In the genomic region with DNA sequence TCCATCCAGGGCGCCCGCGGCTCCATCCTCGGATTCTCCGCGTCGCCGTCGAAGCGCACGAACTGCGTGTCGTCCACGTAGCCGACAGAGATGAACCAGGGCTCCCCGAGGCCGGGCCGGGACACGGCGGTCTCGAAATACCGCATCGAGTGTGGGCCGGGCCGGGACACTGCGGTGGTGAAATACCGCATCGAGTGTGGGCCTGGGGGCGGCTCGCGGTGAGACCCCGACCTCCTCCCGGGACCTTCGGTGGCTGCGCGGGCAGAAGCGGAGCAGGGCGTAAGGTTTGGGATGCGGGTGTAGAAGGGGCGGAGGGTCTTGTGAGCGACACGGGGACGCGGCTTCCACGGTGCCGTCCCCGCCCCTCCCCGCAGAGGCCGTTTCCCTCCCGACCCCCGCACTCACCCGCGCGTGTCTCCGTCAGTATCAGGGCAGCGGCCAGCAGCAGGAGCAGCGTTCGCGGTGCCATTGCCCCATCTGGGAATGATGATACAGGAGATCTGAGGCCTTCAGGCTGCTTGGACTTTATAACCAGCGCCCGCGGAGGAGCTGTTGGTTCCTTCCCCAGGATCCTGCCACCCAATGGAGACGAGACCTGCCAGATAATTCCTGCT, we compare ENCODE assay signal across 9 mouse cellular contexts. TPM values are rescaled to one million over a fixed set of nuclear protein-coding genes. Genes with fewer than 3 reads are reported as not detected.
DNase-seq lines count a peak whose midpoint lies in the region; ATAC-seq and TF ChIP-seq lines count a peak whose summit lies in the region.
"Had no signal": no experiment of that assay in that cellular context is flagged by ENCODE, and none has a peak within 500 bp of the region (broad histone marks: within the 10 kb centered on the region; RNA-seq: fewer than 3 reads in every experiment).

A gene (minus strand): TSS at position 499 of the 614 bp plus-strand sequence.

- intact Hi-C loops in heart, postnatal 36 days (cut with DNase I) = no loop called here

- H3K27ac ChIP-seq in heart, embryonic 12.5 days (ENCODE audit: poor library complexity, severe bottlenecking) = no peak within 1 kb of the TSS
- H3K27ac ChIP-seq in cortical plate, adult 2 months (ENCODE audit: insufficient read depth, low read length) = no peak within 1 kb of the TSS
- H3K27ac ChIP-seq in intestine, embryonic 16.5 days (ENCODE audit: low read length) = no peak within 1 kb of the TSS
- H3K27ac ChIP-seq in midbrain, embryonic 14.5 days (replicated peaks; ENCODE audit: low read depth, low read length) = no peak within 1 kb of the TSS

- H3K9ac ChIP-seq in heart, embryonic 12.5 days = no peak within 1 kb of the TSS
- peak within 1 kb of the TSS; percentile 55 for H3K9ac ChIP-seq in intestine, embryonic 16.5 days (ENCODE audit: low read depth, low read length)
- H3K9ac ChIP-seq in midbrain, embryonic 14.5 days (replicated peaks; ENCODE audit: low read length) = no peak within 1 kb of the TSS

- no peak for TF ChIP-seq CTCF in cortical plate, adult 2 months (IDR thresholded peaks at IDR 0.05; ENCODE audit: extremely low read depth, insufficient read depth, low read length)

- peak within 1 kb of the TSS; percentile 75 for H3K4me2 ChIP-seq in heart, embryonic 12.5 days
- peak within 1 kb of the TSS; percentile 74 for H3K4me2 ChIP-seq in intestine, embryonic 16.5 days (ENCODE audit: low read depth, low read length)
- peak within 1 kb of the TSS; percentile 30 for H3K4me2 ChIP-seq in midbrain, embryonic 14.5 days (ENCODE audit: low read length)

- no peaks in the 10 kb centered on the region for H3K36me3 ChIP-seq in heart, embryonic 12.5 days
- H3K36me3 ChIP-seq in intestine, embryonic 16.5 days (ENCODE audit: control insufficient read depth, insufficient read depth, low read length) = no peaks in the 10 kb centered on the region
- H3K36me3 ChIP-seq in midbrain, embryonic 14.5 days (ENCODE audit: control insufficient read depth, insufficient read depth, low read length) = no peaks in the 10 kb centered on the region

- H3K27me3 ChIP-seq in heart, embryonic 12.5 days (replicated peaks) = peaks cover 77% of the 10 kb centered on the region
- peaks cover 22% of the 10 kb centered on the region for H3K27me3 ChIP-seq in intestine, embryonic 16.5 days (replicated peaks; ENCODE audit: control insufficient read depth, insufficient read depth, low read length)
- H3K27me3 ChIP-seq in midbrain, embryonic 14.5 days (ENCODE audit: control insufficient read depth, insufficient read depth, low read length) = peaks cover 61% of the 10 kb centered on the region
- H3K27me3 ChIP-seq: CH12.LX had no signal

- H3K4me1 ChIP-seq in heart, embryonic 12.5 days (replicated peaks) = peaks cover 10% of the 10 kb centered on the region
- H3K4me1 ChIP-seq in cortical plate, adult 2 months (ENCODE audit: control insufficient read depth, insufficient read depth, low read length) = no peaks in the 10 kb centered on the region
- 0 out of 2 replicates have a peak, but pooled peaks cover 4% of the 10 kb centered on the region for H3K4me1 ChIP-seq in intestine, embryonic 16.5 days (ENCODE audit: control insufficient read depth, insufficient read depth, low read length)
- H3K4me1 ChIP-seq in midbrain, embryonic 14.5 days (ENCODE audit: control insufficient read depth, insufficient read depth, low read length) = no peaks in the 10 kb centered on the region

- WGBS in heart, embryonic 12.5 days = 2% methylated on average over 63 of the region's 63 CpGs
- 2% methylated on average over 62 of the region's 63 CpGs for WGBS in intestine, embryonic 16.5 days
- WGBS in midbrain, embryonic 14.5 days = under 1% methylated on average over 60 of the region's 63 CpGs

- no peaks in the 10 kb centered on the region; the same call in 1 of the 2 replicates for H3K9me3 ChIP-seq in heart, embryonic 12.5 days (replicated peaks)
- no peaks in the 10 kb centered on the region for H3K9me3 ChIP-seq in intestine, embryonic 16.5 days (ENCODE audit: control insufficient read depth, low read length)
- no peaks in the 10 kb centered on the region for H3K9me3 ChIP-seq in midbrain, embryonic 14.5 days (ENCODE audit: control insufficient read depth, low read length)

- no peak for TF ChIP-seq POLR2A in cortical plate, adult 2 months (IDR thresholded peaks at IDR 0.05; ENCODE audit: extremely low read depth, insufficient read depth, low read length)

- DNase-seq in heart, postnatal 36 days = no peak
- no peak for DNase-seq in midbrain, embryonic 14.5 days
- DNase-seq in urinary bladder, adult 2 months (ENCODE audit: low spot score) = no peak
- DNase-seq in cerebellum, adult 11 months = no peak
- no peak for DNase-seq in left cerebral cortex, adult 18-20 months (ENCODE audit: low spot score in 2 of 2)

- peak within 1 kb of the TSS; percentile 49 for H3K4me3 ChIP-seq in heart, embryonic 12.5 days
- peak within 1 kb of the TSS; percentile 21; the same call in 1 of the 2 replicates for H3K4me3 ChIP-seq in cortical plate, adult 2 months (ENCODE audit: insufficient read depth, low read length)
- H3K4me3 ChIP-seq in intestine, embryonic 16.5 days (ENCODE audit: low read length) = peak within 1 kb of the TSS; percentile 51
- peak within 1 kb of the TSS; percentile 15; the same call in 1 of the 2 replicates for H3K4me3 ChIP-seq in midbrain, embryonic 14.5 days (replicated peaks; ENCODE audit: low read depth, low read length)

- ATAC-seq in heart, embryonic 12.5 days (ENCODE audit: insufficient number of reproducible peaks, low FRiP score) = no peak
- peak; percentile 85 for ATAC-seq in intestine, embryonic 16.5 days
- ATAC-seq in midbrain, embryonic 14.5 days (ENCODE audit: low FRiP score, low TSS enrichment) = no peak

RNA-seq across cellular contexts. Expression of the gene that starts here (rescaled TPM):
- 0.18 TPM in 1 of 2 replicates, not detected in the other for polyA plus RNA-seq in heart, embryonic 12.5 days (2016; fragmentation: Nextera tagmentation; extraction: Ambion mirVana)
- not detected for total RNA-seq in heart, postnatal 36 days (2021)
- polyA plus RNA-seq in cortical plate, adult 2 months (2012; rRNA removed) = not detected in 2 replicates
- 1.9 and 3.5 TPM in 2 replicates for polyA plus RNA-seq in intestine, embryonic 16.5 days (2015; fragmentation: Nextera tagmentation; extraction: Ambion mirVana)
- polyA plus RNA-seq in midbrain, embryonic 14.5 days (2014; fragmentation: Nextera tagmentation; extraction: Ambion mirVana) = not detected in 2 replicates
- 0.04 TPM in 1 of 2 replicates, not detected in the other for polyA plus RNA-seq in urinary bladder, adult 2 months (2012; rRNA removed)
- total RNA-seq in left cerebral cortex, adult 18-20 months (2021) = not detected
